Mouse (Mus musculus) liver, postnatal 0 days (tissue): ENCODE measurements at regions not wholly inside any gene's neighbourhood (a gene's known extent, or its start where the extent isn't known, plus 50 kb on each side); places are given as distances from the start of the nearest gene placed in this dataset.

Experiments used
- ATAC-seq: fragments of 200-750 bp; cut with Nextera tagmentation; 2 replicates; pipeline ENCODE4 v1.8.0; 2017; ENCODE audit warnings: mild to moderate bottlenecking, moderate library complexity
- DNase-seq: peaks from one replicate; pipeline ENCODE4 v3.0.0-alpha.2; 2016
- H3K27ac ChIP-seq: fragments of 300-500 bp; sonication (generic); 2 replicates; pipeline ENCODE4 v1.5.1; 2014; ENCODE audit warnings: antibody characterized with exemption, moderate library complexity, mild to moderate bottlenecking, low read depth
- H3K27me3 ChIP-seq: fragments of 300-500 bp; sonication (generic); 2 replicates; pipeline ENCODE4 v1.6.1; 2014; ENCODE audit warnings: low read length, control low read depth, mixed read lengths; ENCODE audit not compliant: insufficient read depth
- H3K36me3 ChIP-seq: fragments of 300-500 bp; sonication (generic); replicated peaks from 2 replicates; pipeline ENCODE4 v1.6.1; 2014; ENCODE audit warnings: mild to moderate bottlenecking, control low read depth, low read length, moderate library complexity, mixed read lengths; ENCODE audit not compliant: insufficient read depth
- H3K4me1 ChIP-seq: fragments of 300-500 bp; sonication (generic); 2 replicates; pipeline ENCODE4 v1.6.1; 2014; ENCODE audit warnings: antibody characterized with exemption, mild to moderate bottlenecking, control low read depth; ENCODE audit not compliant: insufficient read depth
- H3K4me2 ChIP-seq: fragments of 300-500 bp; sonication (generic); 2 replicates; pipeline ENCODE4 v1.6.1; 2014; ENCODE audit warnings: low read depth, mild to moderate bottlenecking, low read length, moderate library complexity, mixed read lengths
- H3K4me3 ChIP-seq: fragments of 300-500 bp; sonication (generic); 2 replicates; pipeline ENCODE4 v1.5.1; 2014; ENCODE audit warnings: low read depth, low read length
- H3K9ac ChIP-seq: fragments of 300-500 bp; sonication (generic); replicated peaks from 2 replicates; pipeline ENCODE4 v1.6.1; 2014; ENCODE audit warnings: mild to moderate bottlenecking, moderate library complexity
- H3K9me3 ChIP-seq: fragments of 300-500 bp; sonication (generic); 2 replicates; pipeline ENCODE4 v1.6.1; 2016; ENCODE audit warnings: mild to moderate bottlenecking, control low read depth, low read length, mixed read lengths
- CTCF ChIP-seq: sonication (generic); IDR thresholded peaks from 2 replicates; pipeline ENCODE4 v1.5.1; 2016; ENCODE audit warnings: antibody characterized with exemption, low read depth
- EP300 ChIP-seq: IDR thresholded peaks from 2 replicates; pipeline ENCODE4 v1.6.1; 2016; ENCODE audit warnings: antibody characterized with exemption, low read depth, mild to moderate bottlenecking
- WGBS: fragments of 180-500 bp; shearing (Covaris S2); extraction: QIAGEN DNeasy Blood & Tissue Kit; methylation state at CpG from one replicate; pipeline ENCODE4 v1.1.7; 2014; ENCODE audit not compliant: insufficient replicate concordance; 5-methylcytosine and 5-hydroxymethylcytosine counted together

GRCm38 (mm10) chr2:6263565-6263964, 50.7 kb upstream of the Echdc3 start:
- Histone ChIP-seq H3K4me1 (peaks cover 29% of the 10 kb centered on the region), H3K27ac (peak overlapping the region; percentile 92), H3K36me3 (no peaks in the 10 kb centered on the region), H3K4me3 (no peak overlapping the region), H3K27me3 (no peaks in the 10 kb centered on the region), H3K4me2 (peak overlapping the region; percentile 58), H3K9me3 (no peaks in the 10 kb centered on the region), H3K9ac (no peak overlapping the region)
- peak; percentile 72 for ATAC-seq
- WGBS, result 62% methylated on average over 4 of the region's 4 CpGs
- DNase-seq, result no peak
- TF ChIP-seq EP300 (no peak), CTCF (no peak)

- Histone ChIP-seq H3K9ac (no peak overlapping the region; the same call in 1 of the 2 replicates), H3K4me1 (peaks cover 29% of the 10 kb centered on the region), H3K27ac (peak overlapping the region; percentile 92), H3K27me3 (no peaks in the 10 kb centered on the region), H3K4me2 (peak overlapping the region; percentile 58), H3K36me3 (no peaks in the 10 kb centered on the region), H3K9me3 (no peaks in the 10 kb centered on the region), H3K4me3 (no peak overlapping the region)
- ATAC-seq, result peak; percentile 97
- DNase-seq, result peak; percentile 45
- 45% methylated on average over 8 of the region's 8 CpGs for WGBS
- TF ChIP-seq EP300 (peak; percentile 99), CTCF (no peak)
These were observed 51.4 kb upstream of the Echdc3 start for GRCm38 (mm10) chr2:6264085-6264783.

- Histone ChIP-seq H3K27me3 (no peaks in the 10 kb centered on the region), H3K4me1 (peaks cover 29% of the 10 kb centered on the region), H3K36me3 (no peaks in the 10 kb centered on the region), H3K9ac (no peak overlapping the region), H3K4me3 (no peak overlapping the region), H3K27ac (peak overlapping the region; percentile 92), H3K4me2 (peak overlapping the region; percentile 58), H3K9me3 (no peaks in the 10 kb centered on the region)
- DNase-seq, result no peak
- TF ChIP-seq EP300, result no peak
- TF ChIP-seq CTCF, result no peak
- no peak for ATAC-seq
- 43% methylated on average over 3 of the region's 3 CpGs for WGBS
These were observed 52.3 kb upstream of the Echdc3 start for GRCm38 (mm10) chr2:6265117-6265516.

- WGBS, result 44% methylated on average over 6 of the region's 6 CpGs
- no peaks in the 10 kb centered on the region for H3K27me3 ChIP-seq
- TF ChIP-seq EP300 (no peak), CTCF (no peak)
- DNase-seq, result no peak
- no peak for ATAC-seq
- peaks cover 29% of the 10 kb centered on the region for H3K4me1 ChIP-seq
- peak overlapping the region; percentile 45; the same call in 1 of the 2 replicates for H3K27ac ChIP-seq
- no peaks in the 10 kb centered on the region for H3K36me3 ChIP-seq
- H3K9me3 ChIP-seq, result no peaks in the 10 kb centered on the region
- H3K9ac ChIP-seq, result peak overlapping the region; percentile 53; the same call in 1 of the 2 replicates
- H3K4me2 ChIP-seq, result peak overlapping the region; percentile 52
- H3K4me3 ChIP-seq, result no peak overlapping the region
These were observed 54.2 kb upstream of the Echdc3 start for GRCm38 (mm10) chr2:6267066-6267465.

DNA sequence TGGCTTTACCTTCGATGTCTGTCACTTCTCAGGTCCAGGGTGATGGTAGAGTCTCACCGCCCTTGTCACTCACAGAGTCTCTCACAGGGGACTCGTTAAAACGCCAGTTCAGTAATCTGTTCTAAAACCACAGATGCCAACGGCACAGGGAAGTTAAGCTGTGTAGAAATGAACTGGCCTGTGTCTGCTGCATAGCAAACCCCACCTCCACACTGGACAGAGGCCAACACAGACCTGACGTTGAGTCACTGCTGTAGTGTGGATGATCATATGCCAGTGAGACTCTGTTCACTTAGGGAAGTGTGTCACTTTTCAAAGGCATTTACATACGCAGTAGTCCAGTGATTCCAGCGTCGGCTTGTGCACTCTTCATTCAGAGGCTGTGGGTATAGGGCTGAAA, 54.7 kb upstream of the Echdc3 start:
- Histone ChIP-seq H3K4me2 (peak overlapping the region; percentile 52), H3K27me3 (no peaks in the 10 kb centered on the region), H3K27ac (peak overlapping the region; percentile 45; the same call in 1 of the 2 replicates), H3K4me1 (peaks cover 29% of the 10 kb centered on the region), H3K4me3 (no peak overlapping the region), H3K36me3 (no peaks in the 10 kb centered on the region), H3K9ac (peak overlapping the region; percentile 53; the same call in 1 of the 2 replicates), H3K9me3 (no peaks in the 10 kb centered on the region)
- ATAC-seq, result peak; percentile 22
- peak; percentile 78 for DNase-seq
- TF ChIP-seq CTCF (no peak), EP300 (peak; percentile 56; the same call in 1 of the 2 replicates)
- 17% methylated on average over 9 of the region's 9 CpGs for WGBS

DNA sequence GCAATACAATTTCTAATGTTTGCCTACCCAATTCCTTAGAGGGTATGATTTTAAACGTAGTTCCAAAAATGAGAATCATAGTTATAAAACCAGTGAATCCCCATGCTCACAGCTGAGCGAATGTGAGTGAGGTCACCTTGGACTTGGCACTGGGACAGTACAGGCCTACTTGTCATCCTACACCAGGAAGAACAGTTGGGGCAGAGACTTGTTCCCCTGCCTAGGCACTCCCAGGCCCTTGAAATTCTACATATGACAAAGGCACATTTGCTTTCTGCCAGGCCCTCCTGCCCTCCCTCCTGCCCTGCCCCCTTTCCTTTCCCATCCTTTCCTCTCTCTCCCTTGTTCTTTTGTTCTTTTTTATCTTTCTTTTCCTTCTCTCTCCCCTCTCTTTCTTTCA, 50.0 kb upstream of the Usp6nl start:
- no peak for TF ChIP-seq CTCF
- no peak for TF ChIP-seq EP300
- DNase-seq, result no peak
- Histone ChIP-seq H3K9me3 (no peaks in the 10 kb centered on the region), H3K4me3 (no peak overlapping the region), H3K27ac (no peak overlapping the region), H3K36me3 (no peaks in the 10 kb centered on the region), H3K4me2 (no peak overlapping the region), H3K9ac (no peak overlapping the region), H3K27me3 (no peaks in the 10 kb centered on the region), H3K4me1 (peaks cover 8% of the 10 kb centered on the region)
- WGBS, result 78% methylated on average over 2 of the region's 2 CpGs
- ATAC-seq, result no peak
